Mouse (Mus musculus): Measurements from ENCODE around the gene Eya2.

Gene Eya2

DNA sequence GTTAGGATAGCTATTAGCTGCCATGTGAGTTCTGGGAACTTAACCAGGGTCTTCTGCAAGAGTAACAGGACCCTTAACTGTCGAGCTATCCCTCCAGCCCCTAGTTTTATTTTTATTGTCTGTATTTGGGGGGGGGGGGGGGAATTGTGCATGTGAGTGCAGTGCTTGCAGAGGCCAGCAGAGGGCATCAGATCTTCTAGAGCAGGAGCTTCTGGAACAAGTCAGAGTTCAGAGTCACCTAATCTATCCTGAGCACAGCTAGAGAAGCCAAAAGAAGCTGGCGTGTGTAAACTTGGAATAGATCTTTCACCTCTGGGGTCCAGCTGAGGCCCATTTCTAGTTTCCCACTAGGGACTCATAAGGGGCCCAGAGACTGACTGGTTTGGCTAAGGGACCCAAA lies 1.1 kb upstream of the Eya2 start:
- in situ Hi-C loops (cut with MboI, MseI): no loop called here

DNA sequence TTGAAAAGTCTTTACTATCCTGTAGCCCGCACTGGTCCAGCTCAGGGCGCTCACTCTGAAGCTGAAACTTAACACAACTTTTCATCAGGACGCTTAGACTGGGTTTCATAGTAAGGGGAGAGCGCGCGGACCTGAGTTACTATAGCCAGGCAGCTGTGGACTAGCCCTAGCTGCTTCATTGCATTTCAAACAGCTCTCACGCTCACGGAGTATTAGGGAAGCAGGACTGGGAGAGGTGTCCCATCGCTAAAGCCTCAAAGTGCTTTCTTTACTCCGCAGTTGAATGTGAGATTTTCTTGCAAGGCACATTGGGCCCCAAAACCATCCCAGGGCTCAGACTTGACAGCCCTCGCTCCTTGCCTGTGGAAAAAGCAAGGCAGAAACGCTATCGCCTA lies 841 bp downstream of the Eya2 start:
- in situ Hi-C loops (cut with MboI, MseI): no loop called here

DNA sequence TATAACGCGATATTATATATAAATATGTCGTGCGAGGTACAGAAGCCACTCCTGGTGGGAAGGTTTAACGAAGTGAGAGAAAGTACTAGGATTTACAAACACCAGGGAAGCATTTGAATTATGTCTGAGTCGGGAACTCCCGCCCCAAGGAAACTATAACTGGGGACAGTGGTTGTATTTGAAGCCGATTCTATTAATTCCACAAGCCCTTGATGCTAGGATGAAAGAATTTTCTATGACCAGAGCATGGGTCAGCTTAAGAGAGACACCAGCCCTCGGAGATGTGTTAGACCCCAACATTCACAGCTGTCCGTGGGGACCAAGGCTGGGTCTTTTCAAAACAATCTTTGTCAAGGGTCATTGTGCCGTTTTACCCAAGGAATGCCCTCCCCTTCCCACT lies 1.3 kb downstream of the Eya2 start:
- in situ Hi-C loops (cut with MboI, MseI): no loop called here

DNA sequence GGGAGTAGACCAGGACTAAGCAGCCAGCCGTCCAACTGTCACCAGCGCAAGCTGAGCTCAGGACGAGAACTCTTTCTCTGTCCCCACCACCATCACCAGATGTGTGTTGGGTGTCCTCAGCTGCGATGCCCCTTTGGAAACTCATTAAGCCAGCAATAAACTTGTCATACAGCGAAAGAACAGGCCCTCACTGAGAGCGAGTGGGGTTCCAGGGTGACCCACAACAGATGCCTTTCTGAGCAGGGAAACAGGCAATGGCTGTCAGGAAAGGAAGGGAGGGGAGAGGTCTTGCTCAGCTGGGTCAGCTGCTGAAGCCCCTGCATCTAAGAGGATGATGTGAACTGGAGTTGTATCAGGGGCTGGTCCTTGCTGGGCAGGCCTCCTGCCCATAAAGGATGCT lies 2.7 kb downstream of the Eya2 start:
- in situ Hi-C loops (cut with MboI, MseI): no loop called here

DNA sequence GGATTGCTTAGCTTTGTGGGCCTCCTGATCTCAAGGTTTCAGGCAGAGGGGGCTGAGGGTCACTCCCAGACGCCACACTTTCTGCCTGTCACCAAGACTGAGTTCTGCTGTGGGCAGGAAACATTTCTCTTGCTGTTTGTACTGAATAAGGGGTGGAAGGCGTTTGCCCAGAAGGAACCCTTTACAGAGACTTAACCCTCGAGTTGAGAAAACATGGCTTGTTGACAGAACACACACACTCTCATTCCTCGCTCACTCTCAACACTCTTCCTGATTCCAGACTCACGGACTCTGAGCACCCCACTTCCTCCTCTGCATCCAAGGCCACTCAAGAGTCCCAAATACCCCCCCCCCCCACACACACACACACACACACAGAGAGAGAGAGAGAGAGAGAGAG lies 3.3 kb downstream of the Eya2 start:
- in situ Hi-C loops (cut with MboI, MseI): no loop called here

DNA sequence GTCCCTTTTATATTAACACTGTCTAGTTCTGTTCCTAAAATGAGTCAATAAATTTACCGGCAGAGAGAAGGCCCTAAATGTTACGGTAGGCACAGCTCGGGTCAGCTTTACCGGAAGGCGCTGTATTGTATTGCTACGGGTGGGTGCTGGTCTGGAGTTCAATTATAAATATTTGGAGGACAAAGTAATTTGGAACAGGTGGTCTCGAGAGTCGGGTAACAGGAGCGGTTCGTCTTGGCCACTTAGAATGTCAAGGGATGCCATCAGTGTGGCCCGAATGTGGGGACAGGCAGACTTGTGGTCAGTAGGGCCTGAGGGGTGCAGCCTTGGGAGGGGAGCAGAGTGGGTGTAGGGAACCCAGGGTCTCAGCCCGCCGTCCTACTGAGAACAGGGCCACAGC lies 4.7 kb downstream of the Eya2 start:
- in situ Hi-C loops (cut with MboI, MseI): no loop called here

DNA sequence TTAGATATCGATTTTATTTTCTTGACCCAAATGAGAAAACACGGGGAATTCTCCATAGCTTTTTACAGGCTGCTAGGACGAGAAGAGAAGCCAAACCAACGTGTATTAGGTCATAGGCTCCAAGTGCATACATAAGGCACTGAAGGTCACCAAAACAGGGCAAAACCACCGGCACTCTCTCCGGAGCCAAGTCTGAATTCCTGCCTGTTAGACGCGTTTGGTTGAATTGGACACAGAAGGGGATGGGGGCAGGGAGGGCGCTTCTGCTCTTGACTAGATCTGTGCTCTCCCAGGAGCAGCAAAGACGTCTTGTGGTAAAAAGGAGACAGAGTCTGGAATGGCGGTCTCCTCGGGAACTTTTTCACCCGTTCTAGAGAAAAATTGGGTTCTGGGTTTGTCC lies 6.1 kb downstream of the Eya2 start:
- in situ Hi-C loops (cut with MboI, MseI): no loop called here

DNA sequence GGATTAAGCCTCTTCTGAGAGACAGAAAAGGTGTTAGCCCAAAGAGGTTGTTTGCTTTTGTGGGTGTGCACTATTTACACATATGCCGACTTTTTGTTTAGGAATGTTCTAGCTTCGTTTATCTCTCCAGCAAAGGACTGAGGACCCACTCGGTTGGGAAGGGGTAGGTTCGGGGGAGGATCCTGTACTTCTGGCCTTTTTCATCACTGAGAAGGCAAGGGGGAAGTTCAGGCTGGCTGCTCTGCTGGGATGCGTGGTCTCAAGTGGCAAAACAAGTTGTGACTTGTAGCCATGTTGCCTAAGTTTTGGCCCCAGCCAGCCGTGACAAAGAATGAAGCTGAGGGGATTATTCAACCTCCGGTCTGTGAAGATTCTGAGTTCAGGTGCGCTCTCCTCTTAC lies 6.8 kb downstream of the Eya2 start:
- in situ Hi-C loops (cut with MboI, MseI): no loop called here

DNA sequence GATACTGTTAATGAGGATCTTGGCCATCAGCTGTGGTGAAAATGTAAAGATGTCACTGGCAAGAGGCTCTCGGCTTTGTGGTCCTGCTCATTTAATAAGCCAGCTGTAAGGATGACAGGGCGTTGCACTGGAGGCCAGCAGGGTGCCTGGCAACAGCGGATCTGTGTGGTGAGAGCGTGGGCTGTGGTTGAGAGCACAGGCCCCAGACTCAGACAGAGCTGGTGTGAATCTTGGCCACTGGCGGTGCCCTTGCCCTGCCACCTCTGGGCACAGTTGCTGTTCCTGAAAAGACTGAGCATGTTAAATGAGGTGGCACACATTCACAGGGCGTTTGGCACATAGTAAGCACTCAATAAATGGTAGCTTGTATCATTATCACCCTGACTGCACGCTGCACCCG lies 8.9 kb downstream of the Eya2 start:
- in situ Hi-C loops (cut with MboI, MseI): no loop called here

DNA sequence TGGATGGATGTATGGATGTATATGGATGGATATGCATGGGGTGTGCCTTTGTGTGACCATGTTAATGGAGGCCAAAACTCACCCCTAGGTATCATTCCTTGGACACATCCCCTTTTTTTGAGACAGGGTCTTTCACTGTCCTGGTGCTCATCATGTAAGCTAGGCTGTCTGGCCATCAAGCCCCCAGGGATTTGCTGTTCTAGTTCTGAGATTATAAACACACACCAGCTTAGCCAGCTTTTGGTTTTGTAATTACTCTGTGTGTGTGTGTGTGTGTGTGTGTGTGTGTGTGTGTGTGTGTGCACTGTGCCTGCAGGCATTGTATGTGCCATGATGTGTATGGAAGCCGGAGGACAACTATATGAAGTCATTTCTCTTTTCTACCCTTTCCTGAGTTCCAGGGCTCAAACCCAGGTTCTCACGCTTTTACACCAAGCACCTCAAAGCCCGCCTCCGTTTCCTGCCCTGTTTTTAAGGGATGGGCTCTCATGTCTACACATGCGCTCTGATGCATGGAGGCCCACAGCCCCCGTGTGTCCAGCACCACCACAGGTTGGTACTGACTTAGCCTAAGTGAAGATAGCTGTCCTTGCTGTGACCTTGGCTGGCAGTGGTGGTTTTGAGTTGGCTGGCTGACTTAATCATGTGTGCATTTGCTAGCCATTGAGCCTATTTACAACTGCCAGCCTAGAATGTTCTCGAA lies 16.9 kb downstream of the Eya2 start:
- in situ Hi-C loops (cut with MboI, MseI): no loop called here

DNA sequence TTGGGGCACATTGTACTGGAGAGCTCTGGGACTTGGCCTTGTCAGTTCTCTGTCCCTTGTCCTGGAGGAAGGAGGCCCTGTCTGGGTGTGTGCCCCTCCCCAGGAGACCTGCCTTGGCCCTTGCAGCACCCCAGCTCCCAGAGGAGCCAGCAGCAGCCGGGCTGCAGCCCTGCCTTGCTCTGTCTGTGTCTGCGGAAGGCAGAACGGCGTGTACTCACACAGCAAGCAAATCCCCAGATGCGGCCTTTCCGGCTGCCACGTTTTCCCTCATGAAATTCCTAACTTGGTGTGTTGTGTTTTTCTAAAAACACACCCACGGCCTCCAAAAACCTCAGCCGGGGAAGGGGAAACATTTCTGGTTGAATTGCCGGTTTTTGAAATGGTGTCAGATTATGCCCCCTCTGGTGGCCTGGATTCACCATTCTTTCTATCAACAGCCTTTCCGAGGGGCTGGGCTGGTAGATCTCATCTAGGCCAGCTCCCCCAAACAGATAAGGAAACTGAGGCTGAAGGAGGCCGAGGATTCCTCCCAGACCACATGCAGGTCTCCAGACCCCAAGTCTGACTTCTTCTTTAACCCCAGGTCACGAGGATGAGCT lies 19.0 kb downstream of the Eya2 start:
- in situ Hi-C loops (cut with MboI, MseI): no loop called here

DNA sequence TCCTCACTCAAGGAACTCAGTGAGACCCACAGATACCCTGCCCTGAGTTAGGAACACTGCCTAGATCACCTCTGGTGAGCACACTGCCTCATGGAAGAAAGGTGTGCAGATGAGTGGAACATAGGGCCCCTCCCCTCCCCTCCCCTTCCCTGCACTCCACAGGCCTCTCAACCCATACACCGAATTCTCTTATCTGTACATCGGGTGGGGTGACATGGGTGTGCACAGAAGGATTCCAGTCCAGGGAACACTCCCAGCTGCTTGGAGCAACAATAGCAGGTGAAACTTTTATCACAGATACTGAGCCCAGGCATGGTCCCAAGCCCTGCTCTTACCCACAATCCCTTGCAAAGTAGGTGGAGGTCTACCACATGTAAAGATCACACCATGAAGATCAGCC lies 26.7 kb downstream of the Eya2 start:
- in situ Hi-C loops (cut with MboI, MseI): no loop called here

DNA sequence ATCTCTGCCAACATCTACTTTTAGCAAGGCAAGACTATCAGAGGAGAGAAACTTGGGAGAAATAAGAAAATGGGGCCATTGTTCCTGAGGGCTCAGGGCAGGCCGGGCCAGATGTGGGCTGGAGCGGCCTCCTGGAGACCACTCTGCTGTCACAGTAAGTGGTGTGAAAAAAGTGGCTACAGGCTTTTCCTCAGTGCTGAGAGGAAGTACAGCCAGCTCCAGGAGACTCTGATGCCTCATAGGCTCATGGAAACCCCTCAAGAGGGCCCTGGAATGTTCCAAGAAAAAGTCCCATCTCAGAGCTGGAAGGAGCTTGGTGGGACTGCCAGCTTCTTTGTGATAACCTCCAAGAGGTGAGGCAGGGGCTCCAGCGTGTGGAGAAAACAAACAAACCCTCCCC lies 27.8 kb downstream of the Eya2 start:
- in situ Hi-C loops (cut with MboI, MseI): no loop called here

DNA sequence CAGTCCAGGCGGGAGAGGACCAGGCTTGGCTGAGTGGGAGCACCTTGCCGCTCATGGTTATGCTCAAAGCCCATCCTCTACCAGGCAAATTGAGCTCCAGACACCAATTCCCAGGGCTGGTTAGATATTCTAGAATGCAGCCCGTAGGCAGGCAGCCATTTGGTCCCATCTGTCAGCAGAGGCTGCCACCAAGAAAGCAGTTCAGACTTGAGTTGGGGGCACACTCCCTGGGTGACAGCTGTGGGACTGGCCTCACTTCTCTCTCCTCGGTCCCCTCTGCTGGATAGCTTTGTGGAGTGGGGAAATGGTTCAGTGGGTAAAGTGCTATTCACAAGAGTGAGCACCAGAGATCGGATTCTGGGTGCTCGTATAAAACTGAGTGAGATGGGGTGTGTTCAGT lies 32.0 kb downstream of the Eya2 start:
- in situ Hi-C loops (cut with MboI, MseI): no loop called here

DNA sequence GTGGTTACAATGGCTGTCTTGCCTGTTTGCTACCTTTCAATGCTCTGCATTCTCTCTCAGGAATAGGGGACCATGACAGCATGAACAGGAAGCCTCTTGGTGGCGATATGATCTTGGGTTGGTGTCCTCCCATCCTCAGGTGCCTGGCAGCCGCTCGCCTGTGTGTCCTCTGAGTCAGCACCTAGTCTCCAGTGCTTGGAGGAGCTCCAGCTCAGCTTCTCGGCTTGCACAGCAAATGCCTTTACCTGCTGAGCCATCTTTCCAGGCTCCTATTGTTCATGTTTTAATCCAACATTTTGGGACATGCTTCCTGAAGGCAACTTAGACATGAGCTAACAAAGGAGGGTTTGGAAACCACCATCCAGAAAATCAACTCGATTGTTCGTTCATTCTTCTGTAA lies 33.1 kb downstream of the Eya2 start:
- in situ Hi-C loops (cut with MboI, MseI): no loop called here

DNA sequence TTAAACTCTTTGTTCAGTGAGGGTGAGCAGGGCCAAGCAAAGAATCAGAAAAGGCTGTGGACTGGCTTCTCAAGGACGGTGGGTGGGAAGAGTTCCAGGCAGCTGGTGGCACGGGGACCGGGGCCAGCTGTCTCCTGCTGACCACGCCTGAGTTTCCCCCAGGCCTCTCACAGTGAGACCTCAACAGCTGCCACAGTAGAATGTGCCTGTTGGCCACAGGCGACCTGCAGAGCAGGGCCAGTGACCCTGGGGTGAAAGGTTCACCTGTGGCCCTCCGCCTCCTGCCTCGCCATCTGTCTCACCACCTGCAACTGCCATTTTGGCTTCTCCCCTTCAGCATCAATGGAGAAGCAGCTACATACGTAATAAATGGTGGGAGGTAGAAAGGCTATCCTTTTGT lies 35.1 kb downstream of the Eya2 start:
- in situ Hi-C loops (cut with MboI, MseI): no loop called here

DNA sequence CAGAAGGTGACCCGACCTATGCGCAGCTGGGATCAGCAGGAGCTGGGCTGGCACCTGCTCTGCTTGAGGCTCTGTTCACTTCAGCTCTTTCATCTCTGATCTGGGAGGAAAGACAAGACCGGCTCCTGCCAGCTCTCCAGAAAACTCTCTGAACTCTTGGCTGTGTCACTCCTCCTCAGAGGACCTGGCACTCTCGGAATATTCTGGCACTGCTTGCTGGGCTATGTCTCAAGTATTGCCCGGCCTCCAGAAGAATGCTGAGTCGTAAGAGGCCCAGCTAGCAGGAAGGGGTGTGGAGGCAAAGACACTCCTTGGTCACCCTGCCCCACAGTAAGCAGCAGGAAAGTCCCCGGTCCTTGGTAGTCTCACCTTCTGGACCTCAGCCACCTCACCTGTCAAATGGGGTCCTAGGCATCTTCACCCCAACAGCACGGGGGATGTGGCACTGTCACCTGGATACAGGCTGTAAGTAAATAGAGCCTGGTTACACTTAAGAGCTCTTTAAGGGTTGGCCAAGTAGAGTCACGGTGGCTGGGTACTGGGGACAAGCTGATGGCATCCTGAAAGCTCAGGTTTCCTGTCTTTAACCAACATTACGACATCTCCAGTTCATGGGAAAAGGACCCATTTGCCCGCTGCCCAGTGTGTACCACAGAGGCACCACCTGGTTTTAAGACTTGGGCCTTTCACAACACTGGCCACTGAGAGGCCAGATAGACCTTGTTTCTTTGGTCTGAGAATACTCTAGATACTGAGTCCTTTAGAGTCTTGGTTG lies 38.4 kb downstream of the Eya2 start:
- in situ Hi-C loops (cut with MboI, MseI): no loop called here

DNA sequence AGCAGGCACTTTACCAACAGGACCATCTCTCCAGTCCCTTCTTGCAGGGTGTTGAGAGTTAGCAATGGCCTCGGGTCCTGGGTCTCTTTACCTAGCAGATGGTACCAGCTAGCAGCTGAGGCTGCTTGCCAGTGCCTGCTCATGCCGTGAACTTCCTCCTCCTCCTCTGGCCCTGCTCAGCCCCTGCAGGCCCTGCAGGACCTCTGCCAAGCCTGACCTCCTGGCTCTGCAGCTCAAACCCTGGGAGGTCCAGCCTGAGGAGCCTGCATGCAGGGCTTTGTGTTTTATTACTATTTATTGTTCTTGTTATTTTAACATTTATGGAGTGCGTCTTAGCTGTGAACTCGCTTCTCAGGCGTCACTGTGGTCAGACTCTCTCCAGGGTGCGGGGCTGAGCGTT lies 39.6 kb downstream of the Eya2 start:
- in situ Hi-C loops (cut with MboI, MseI): no loop called here

DNA sequence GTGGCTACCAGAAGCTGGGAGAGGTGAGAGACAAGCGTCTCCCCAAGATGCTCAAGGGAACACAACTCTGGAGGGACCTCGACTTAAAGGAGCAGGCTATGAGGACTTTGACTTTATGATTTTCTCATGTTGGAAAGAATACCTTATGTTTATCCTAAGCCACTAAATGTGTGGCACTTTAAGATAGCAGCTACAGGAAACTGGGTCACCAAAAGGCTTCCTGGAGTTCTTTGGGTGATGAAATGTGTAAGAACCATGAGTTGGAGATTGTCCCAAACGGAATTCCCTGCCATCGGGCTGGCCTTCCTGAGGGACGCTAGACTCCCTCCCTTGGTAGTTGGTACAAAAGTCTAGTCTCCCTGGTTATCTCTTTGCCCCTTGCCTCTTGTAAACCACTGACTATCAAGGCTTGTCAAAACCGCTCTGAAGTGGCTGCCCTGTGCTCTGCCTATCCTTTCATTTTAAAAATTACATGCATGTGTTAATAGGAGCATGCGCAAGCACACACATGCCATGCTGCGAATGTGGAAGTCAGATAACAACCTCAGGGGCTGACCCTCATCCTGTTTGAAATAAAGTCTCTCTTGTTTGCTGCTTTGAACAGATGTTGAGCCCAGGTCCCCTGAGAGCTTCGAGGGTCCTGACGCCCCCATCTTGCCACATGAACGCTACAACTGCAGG lies 44.4 kb downstream of the Eya2 start:
- in situ Hi-C loops (cut with MboI, MseI): no loop called here

DNA sequence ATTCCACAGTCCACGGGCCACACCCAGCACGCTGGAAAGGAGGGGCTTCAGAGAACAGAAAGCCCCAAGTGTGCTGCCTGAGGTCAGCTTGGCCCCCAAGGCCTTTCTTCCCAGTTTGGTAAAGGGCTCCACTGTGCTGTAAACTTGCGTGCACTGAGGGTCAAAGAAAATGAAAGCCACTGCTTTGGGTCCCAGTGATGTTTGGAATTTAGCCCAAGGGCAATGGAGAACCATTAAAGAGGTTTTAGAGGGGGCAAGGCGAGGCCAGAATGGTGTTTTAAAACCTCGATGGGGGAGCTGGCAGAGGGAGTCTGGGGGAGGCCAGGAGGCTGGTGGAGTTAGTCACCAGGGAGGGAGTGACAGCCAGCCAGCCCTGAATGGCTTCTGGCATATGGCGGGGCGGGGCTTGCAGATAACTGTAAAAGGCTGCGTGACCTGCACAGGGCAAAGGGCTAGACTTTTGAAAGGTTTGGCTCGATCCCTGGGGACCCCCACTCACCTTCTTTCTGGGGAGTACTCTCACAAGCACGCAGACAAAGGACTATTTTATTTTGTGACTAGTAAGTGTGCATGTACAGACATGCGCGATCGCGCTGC lies 47.2 kb downstream of the Eya2 start:
- in situ Hi-C loops (cut with MboI, MseI): no loop called here

DNA sequence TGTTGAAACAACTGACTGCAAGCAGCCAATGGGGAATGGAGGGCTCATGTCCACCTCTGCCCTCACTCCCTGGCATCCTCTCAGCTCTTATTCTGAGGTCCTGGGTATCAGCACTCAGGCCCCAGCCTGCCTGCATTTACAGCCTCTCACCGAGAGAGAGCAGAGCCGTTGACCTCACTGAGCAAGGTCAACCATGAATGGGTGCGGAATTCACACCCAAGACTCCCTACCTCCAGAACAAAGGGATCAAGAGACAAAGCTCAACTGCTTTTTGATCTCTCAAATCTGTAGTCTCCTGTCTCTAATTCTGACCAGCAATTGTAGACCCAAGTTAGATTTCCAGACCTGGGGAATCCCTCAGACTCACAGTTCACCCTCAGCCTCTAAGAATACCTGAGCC lies 48.8 kb downstream of the Eya2 start:
- in situ Hi-C loops (cut with MboI, MseI): no loop called here

DNA sequence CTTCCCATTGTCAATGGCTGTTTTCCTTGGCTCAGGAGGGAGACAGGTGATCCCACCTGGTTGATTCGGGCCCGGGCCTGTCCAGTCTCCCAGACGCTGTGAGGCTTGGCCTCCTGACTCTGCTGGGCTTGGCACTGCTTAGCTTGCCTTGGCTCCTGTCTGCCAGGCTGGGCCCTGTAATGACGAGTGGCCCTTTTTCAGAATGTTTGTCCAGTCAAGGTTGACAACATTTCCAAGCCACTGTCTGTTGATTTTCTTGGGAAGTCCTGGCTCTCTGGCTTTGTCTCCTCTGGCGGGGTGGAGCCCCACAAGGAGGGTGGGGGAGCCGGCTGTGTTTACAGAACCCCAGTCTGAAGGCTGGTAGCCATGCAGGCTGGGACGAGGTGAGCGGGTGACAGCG lies 49.2 kb downstream of the Eya2 start:
- in situ Hi-C loops (cut with MboI, MseI): no loop called here

Data from T-helper 1 cell (primary cell).